Mouse (Mus musculus) CH12.LX (cell line): ENCODE data around the gene Acaca. TPM values are rescaled to one million over a fixed set of nuclear protein-coding genes. Genes with fewer than 3 reads are reported as not detected.

ENCODE experiments used
- DNase-seq: peaks from one replicate; pipeline ENCODE4 v3.0.0-alpha.2; 2013; ENCODE audit errors: extremely low read depth
- H3K27ac ChIP-seq: 2 replicates; pipeline ENCODE4 v1.5.1; 2012; ENCODE audit warnings: low read depth, mild to moderate bottlenecking, control low read depth, moderate library complexity; ENCODE audit not compliant: insufficient read depth
- H3K27me3 ChIP-seq: replicated peaks from 2 replicates; pipeline ENCODE3; 2012; ENCODE audit warnings: inconsistent platforms
- H3K36me3 ChIP-seq, 2 experiments: replicated peaks in 1 of 2; 2 replicates each; pipeline versions ENCODE3 to v1.6.1; 2012; ENCODE audit warnings: inconsistent platforms in 1 of 2, low read length in 1 of 2, mild to moderate bottlenecking in 1 of 2, mixed read lengths in 1 of 2, moderate library complexity in 1 of 2; ENCODE audit not compliant: control insufficient read depth in 1 of 2, insufficient read depth in 1 of 2
- H3K4me1 ChIP-seq, 2 experiments: 2 replicates each; pipeline ENCODE4 v1.6.1; 2012; ENCODE audit warnings: inconsistent platforms in 1 of 2, moderate library complexity in 1 of 2; ENCODE audit not compliant: insufficient read depth in 2 of 2, control insufficient read depth in 1 of 2
- H3K4me2 ChIP-seq: 2 replicates; pipeline ENCODE4 v1.6.1; 2012; ENCODE audit warnings: low read depth, mild to moderate bottlenecking, control low read depth; ENCODE audit not compliant: poor library complexity, insufficient read depth, severe bottlenecking
- H3K4me3 ChIP-seq, 3 experiments: fragments of 150-350 bp in 1 of 3; sonication (generic) in 1 of 3; replicated peaks in 1 of 3; 2 replicates each; pipeline versions ENCODE3 to v1.5.1; 2011 to 2012; ENCODE audit warnings: low read depth in 2 of 3, low read length in 2 of 3, mild to moderate bottlenecking in 2 of 3, moderate library complexity in 2 of 3, control low read depth in 1 of 3, improper control_type of control experiment in 1 of 3, inconsistent platforms in 1 of 3, mixed read lengths in 1 of 3; ENCODE audit not compliant: poor library complexity in 1 of 3
- H3K79me2 ChIP-seq: replicated peaks from 2 replicates; pipeline ENCODE4 v1.6.1; 2012; ENCODE audit warnings: mild to moderate bottlenecking, moderate library complexity; ENCODE audit not compliant: control insufficient read depth, poor library complexity, insufficient read depth, severe bottlenecking; ENCODE audit errors: extremely low read depth
- H3K9ac ChIP-seq: 2 replicates; pipeline ENCODE4 v1.6.1; 2012; ENCODE audit warnings: low read depth, mild to moderate bottlenecking, control low read depth, moderate library complexity; ENCODE audit not compliant: insufficient read depth
- H3K9me3 ChIP-seq: replicated peaks from 2 replicates; pipeline ENCODE3; 2012; ENCODE audit warnings: low read length, inconsistent platforms, mixed read lengths
- BHLHE40 ChIP-seq: IDR thresholded peaks from 2 replicates; pipeline ENCODE4 v1.6.1; 2011; ENCODE audit warnings: mild to moderate bottlenecking, low read depth, low read length, improper control_type of control experiment
- CTCF ChIP-seq, 2 experiments: IDR thresholded peaks in 1 of 2; conservative IDR thresholded peaks in 1 of 2; 2 replicates each; pipeline ENCODE4 v1.5.1; 2011 to 2012; ENCODE audit warnings: low read depth in 2 of 2, low read length in 2 of 2, improper control_type of control experiment in 1 of 2, inconsistent platforms in 1 of 2, mild to moderate bottlenecking in 1 of 2, moderate library complexity in 1 of 2
- E2F4 ChIP-seq: IDR thresholded peaks from 2 replicates; pipeline ENCODE4 v1.6.1; 2011; ENCODE audit warnings: low read depth, low read length, improper control_type of control experiment; ENCODE audit not compliant: insufficient replicate concordance
- ETS1 ChIP-seq: conservative IDR thresholded peaks from 2 replicates; pipeline ENCODE4 v1.6.1; 2012; ENCODE audit warnings: low read depth, mild to moderate bottlenecking, inconsistent platforms, low read length, improper control_type of control experiment, moderate library complexity
- GABPA ChIP-seq: IDR thresholded peaks from 2 replicates; pipeline ENCODE4 v1.6.1; 2012; ENCODE audit warnings: low read depth, low read length, improper control_type of control experiment, inconsistent platforms; ENCODE audit not compliant: insufficient replicate concordance
- HCFC1 ChIP-seq: IDR thresholded peaks from 2 replicates; pipeline ENCODE4 v1.6.1; 2012; ENCODE audit warnings: low read depth, mild to moderate bottlenecking, inconsistent platforms, low read length, improper control_type of control experiment
- IRF4 ChIP-seq: IDR thresholded peaks from 2 replicates; pipeline ENCODE4 v1.6.1; 2014; ENCODE audit warnings: low read depth, mild to moderate bottlenecking, inconsistent platforms, low read length, improper control_type of control experiment
- JUN ChIP-seq: IDR thresholded peaks from 2 replicates; pipeline ENCODE4 v1.6.1; 2011; ENCODE audit warnings: low read depth, mild to moderate bottlenecking, low read length, improper control_type of control experiment, moderate library complexity; ENCODE audit not compliant: insufficient read depth
- JUND ChIP-seq: conservative IDR thresholded peaks from 2 replicates; pipeline ENCODE4 v1.6.1; 2011; ENCODE audit warnings: low read depth, low read length, improper control_type of control experiment
- MAFK ChIP-seq: IDR thresholded peaks from 2 replicates; pipeline ENCODE4 v1.6.1; 2011; ENCODE audit warnings: low read length, improper control_type of control experiment; ENCODE audit not compliant: insufficient replicate concordance
- MYC ChIP-seq: IDR thresholded peaks from 2 replicates; pipeline ENCODE4 v1.6.1; 2011; ENCODE audit warnings: low read depth, mild to moderate bottlenecking, improper control_type of control experiment, low read length
- POLR2AphosphoS2 ChIP-seq: IDR thresholded peaks from 2 replicates; pipeline ENCODE4 v1.6.1; 2011; ENCODE audit warnings: low read depth, low read length, improper control_type of control experiment
- RAD21 ChIP-seq: IDR thresholded peaks from 2 replicates; pipeline ENCODE4 v1.6.1; 2011; ENCODE audit warnings: low read depth, mild to moderate bottlenecking, low read length, improper control_type of control experiment, moderate library complexity
- SMC3 ChIP-seq: IDR thresholded peaks from 2 replicates; pipeline ENCODE4 v1.6.1; 2011; ENCODE audit warnings: low read depth, low read length, improper control_type of control experiment
- TBP ChIP-seq: conservative IDR thresholded peaks from 2 replicates; pipeline ENCODE4 v1.6.1; 2011; ENCODE audit warnings: low read depth, low read length, improper control_type of control experiment
- TCF12 ChIP-seq: IDR thresholded peaks from 2 replicates; pipeline ENCODE4 v1.6.1; 2014; ENCODE audit warnings: low read depth, mild to moderate bottlenecking, inconsistent platforms, low read length, improper control_type of control experiment
- UBTF ChIP-seq: IDR thresholded peaks from 2 replicates; pipeline ENCODE4 v1.6.1; 2012; ENCODE audit warnings: low read depth, mild to moderate bottlenecking, inconsistent platforms, low read length, improper control_type of control experiment, moderate library complexity
- ZKSCAN1 ChIP-seq: IDR thresholded peaks from 2 replicates; pipeline ENCODE4 v1.6.1; 2012; ENCODE audit warnings: low read depth, inconsistent platforms, low read length, improper control_type of control experiment, borderline replicate concordance
- ZNF384 ChIP-seq: IDR thresholded peaks from 2 replicates; pipeline ENCODE4 v1.6.1; 2012; ENCODE audit warnings: low read depth, low read length, improper control_type of control experiment, inconsistent platforms
- dilution Hi-C: fragments of 300-500 bp; cut with MboI; formaldehyde crosslinking; loops from 2 replicates; pipeline ENCODE4 v1.14.3; 2020; ENCODE audit warnings: low sequenced_read_pairs; ENCODE audit not compliant: extremely low pct_unique_long_range_greater_than_20kb, extremely low pct_ligation_motif_present
- in situ Hi-C: fragments of 300-500 bp; cut with MboI; formaldehyde crosslinking; loops from 3 replicates; pipeline ENCODE4 v1.14.3; 2019; ENCODE audit warnings: low sequenced_read_pairs, low pct_ligation_motif_present, low pct_unique_long_range_greater_than_20kb, mixed read lengths
- polyA plus RNA-seq: library from polyadenylated mRNA; unstranded; fragments of >175 nt; gene quantifications from 2 replicates; pipeline ENCODE4 v1.2.1, GENCODE M21; 2012; ENCODE audit warnings: low read depth; ENCODE audit not compliant: insufficient read length
- total RNA-seq, 2 experiments: library from RNA; depleted of rRNA; stranded (reverse); fragments of 300-350 nt in 1 of 2; fragments of >200 nt in 1 of 2; gene quantifications; 2 replicates each; pipeline ENCODE4 v1.2.3; 2012 to 2014

Acaca gene
- total and polyA plus RNA-seq, 3 experiments, result 36.9 to 62.6 (median 61.7) TPM

GRCm38 (mm10) chr11:84113623-84114022 is 15.8 kb upstream of the Acaca start:
- H3K27me3 ChIP-seq, result no peaks in the 10 kb centered on the region
- no peak overlapping the region for H3K27ac ChIP-seq
- H3K36me3 ChIP-seq, result peaks cover 44 to 92% of the 10 kb centered on the region in 2 experiments
- H3K9ac ChIP-seq, result no peak overlapping the region
- H3K79me2 ChIP-seq, result no peaks in the 10 kb centered on the region
- H3K4me2 ChIP-seq, result no peak overlapping the region
- H3K4me3 ChIP-seq, result no peak overlapping the region
- in situ Hi-C loops (no loop called here), dilution Hi-C loops (no loop called here)
- no peaks in the 10 kb centered on the region for H3K4me1 ChIP-seq
- no peak for DNase-seq
- no peaks in the 10 kb centered on the region for H3K9me3 ChIP-seq
- TF ChIP-seq HCFC1 (no peak), ZNF384 (no peak), E2F4 (no peak), JUN (no peak), IRF4 (no peak), JUND (no peak)

GRCm38 (mm10) chr11:84115646-84116045 is 13.8 kb upstream of the Acaca start:
- Histone ChIP-seq H3K36me3 (peaks cover 40 to 91% of the 10 kb centered on the region in 2 experiments), H3K9me3 (no peaks in the 10 kb centered on the region), H3K4me1 (no peaks in the 10 kb centered on the region), H3K9ac (no peak overlapping the region), H3K4me3 (no peak overlapping the region), H3K27me3 (no peaks in the 10 kb centered on the region), H3K79me2 (no peaks in the 10 kb centered on the region), H3K27ac (no peak overlapping the region), H3K4me2 (no peak overlapping the region)
- in situ Hi-C loops (no loop called here), dilution Hi-C loops (no loop called here)
- DNase-seq, result no peak
- TF ChIP-seq E2F4 (no peak), MAFK (no peak), POLR2AphosphoS2 (no peak), CTCF (conservative IDR thresholded peaks at IDR 0.05 in 1 of 2, IDR thresholded peaks at IDR 0.05 in 1 of 2; ENCODE audit: low read depth in 2 of 2, low read length in 2 of 2) (no peak), BHLHE40 (no peak), SMC3 (no peak), IRF4 (no peak)

GRCm38 (mm10) chr11:84116221-84116620 is 13.3 kb upstream of the Acaca start:
- Histone ChIP-seq H3K4me3 (no peak overlapping the region), H3K79me2 (no peaks in the 10 kb centered on the region), H3K9ac (no peak overlapping the region), H3K27ac (no peak overlapping the region), H3K36me3 (peaks cover 46 to 91% of the 10 kb centered on the region in 2 experiments), H3K9me3 (no peaks in the 10 kb centered on the region), H3K27me3 (no peaks in the 10 kb centered on the region), H3K4me1 (no peaks in the 10 kb centered on the region), H3K4me2 (no peak overlapping the region)
- peak; percentile 17 for DNase-seq
- TF ChIP-seq TCF12, result no peak
- TF ChIP-seq SMC3, result peak; percentile 27
- TF ChIP-seq ETS1, result no peak
- no peak for TF ChIP-seq POLR2AphosphoS2
- no peak for TF ChIP-seq ZNF384
- TF ChIP-seq ZKSCAN1, result no peak
- peak; percentile 38 for TF ChIP-seq RAD21
- TF ChIP-seq GABPA, result no peak
- TF ChIP-seq MYC, result peak; percentile 51; the same call in 1 of the 2 replicates
- no peak for TF ChIP-seq UBTF
- no peak for TF ChIP-seq TBP
- peak; percentile 53 to 62 for TF ChIP-seq CTCF (conservative IDR thresholded peaks at IDR 0.05 in 1 of 2, IDR thresholded peaks at IDR 0.05 in 1 of 2; ENCODE audit: low read depth in 2 of 2, low read length in 2 of 2)
- in situ Hi-C loops (no loop called here), dilution Hi-C loops (no loop called here)
